Mouse (Mus musculus) stomach, embryonic 15.5 days (tissue): ENCODE measurements at regions not wholly inside any gene's neighbourhood (a gene's known extent, or its start where the extent isn't known, plus 50 kb on each side); places are given as distances from the start of the nearest gene placed in this dataset.

Source experiments
- ATAC-seq: fragments of 200-750 bp; cut with Nextera tagmentation; 2 replicates; pipeline ENCODE4 v1.8.0; 2017; ENCODE audit warnings: low read depth, moderate number of reproducible peaks, moderate TSS enrichment; ENCODE audit not compliant: insufficient read depth, low FRiP score
- H3K27ac ChIP-seq: fragments of 300-500 bp; sonication (generic); 2 replicates; pipeline ENCODE4 v1.5.1; 2015; ENCODE audit warnings: mild to moderate bottlenecking, inconsistent platforms
- H3K27me3 ChIP-seq: fragments of 300-500 bp; sonication (generic); replicated peaks from 2 replicates; pipeline ENCODE4 v1.6.1; 2015; ENCODE audit warnings: inconsistent platforms
- H3K36me3 ChIP-seq: fragments of 300-500 bp; sonication (generic); 2 replicates; pipeline ENCODE4 v1.6.1; 2015; ENCODE audit warnings: inconsistent platforms
- H3K4me1 ChIP-seq: fragments of 300-500 bp; sonication (generic); 2 replicates; pipeline ENCODE4 v1.6.1; 2015; ENCODE audit warnings: inconsistent platforms
- H3K4me2 ChIP-seq: fragments of 300-500 bp; sonication (generic); 2 replicates; pipeline ENCODE4 v1.6.1; 2015; ENCODE audit warnings: mild to moderate bottlenecking, inconsistent platforms
- H3K4me3 ChIP-seq: fragments of 300-500 bp; sonication (generic); replicated peaks from 2 replicates; pipeline ENCODE4 v1.5.1; 2015; ENCODE audit warnings: inconsistent platforms
- H3K9ac ChIP-seq: fragments of 300-500 bp; sonication (generic); 2 replicates; pipeline ENCODE4 v1.6.1; 2015; ENCODE audit warnings: inconsistent platforms
- H3K9me3 ChIP-seq: fragments of 300-500 bp; sonication (generic); 2 replicates; pipeline ENCODE4 v1.6.1; 2016; ENCODE audit warnings: inconsistent platforms
- WGBS: fragments of 180-500 bp; shearing (Covaris S2); methylation state at CpG from one replicate; pipeline ENCODE4 v1.1.7; 2015; 5-methylcytosine and 5-hydroxymethylcytosine counted together

- no peak overlapping the region for H3K4me2 ChIP-seq
- H3K4me3 ChIP-seq, result no peak overlapping the region
- 0 out of 2 replicates have a peak, but pooled peaks cover 3% of the 10 kb centered on the region for H3K27me3 ChIP-seq
- H3K4me1 ChIP-seq, result no peaks in the 10 kb centered on the region
- ATAC-seq, result no peak
- H3K36me3 ChIP-seq, result no peaks in the 10 kb centered on the region
- H3K27ac ChIP-seq, result no peak overlapping the region
- H3K9me3 ChIP-seq, result no peaks in the 10 kb centered on the region
- no peak overlapping the region for H3K9ac ChIP-seq
- 82% methylated on average over 9 of the region's 9 CpGs for WGBS
Observed at GRCm38 (mm10) chr7:136525821-136526220, 368.6 kb upstream of the Mgmt start.

- ATAC-seq, result no peak
- Histone ChIP-seq H3K4me2 (no peak overlapping the region), H3K36me3 (no peaks in the 10 kb centered on the region), H3K27ac (no peak overlapping the region), H3K4me1 (no peaks in the 10 kb centered on the region), H3K4me3 (no peak overlapping the region), H3K9ac (no peak overlapping the region), H3K9me3 (no peaks in the 10 kb centered on the region), H3K27me3 (no peaks in the 10 kb centered on the region)
- WGBS, result 88% methylated on average over 8 of the region's 8 CpGs
Observed at GRCm38 (mm10) chr7:136530006-136530785, 364.2 kb upstream of the Mgmt start.

- 67% methylated on average over 7 of the region's 7 CpGs for WGBS
- H3K36me3 ChIP-seq, result no peaks in the 10 kb centered on the region
- no peak for ATAC-seq
- H3K4me2 ChIP-seq, result no peak overlapping the region
- no peaks in the 10 kb centered on the region for H3K27me3 ChIP-seq
- no peaks in the 10 kb centered on the region for H3K4me1 ChIP-seq
- H3K4me3 ChIP-seq, result no peak overlapping the region
- no peak overlapping the region for H3K9ac ChIP-seq
- no peak overlapping the region for H3K27ac ChIP-seq
- no peaks in the 10 kb centered on the region for H3K9me3 ChIP-seq
Observed at GRCm38 (mm10) chr7:136531301-136531700, 363.1 kb upstream of the Mgmt start.

- no peak for ATAC-seq
- no peak overlapping the region for H3K27ac ChIP-seq
- H3K4me2 ChIP-seq, result no peak overlapping the region
- no peaks in the 10 kb centered on the region for H3K4me1 ChIP-seq
- H3K36me3 ChIP-seq, result no peaks in the 10 kb centered on the region
- H3K27me3 ChIP-seq, result no peaks in the 10 kb centered on the region
- H3K9ac ChIP-seq, result no peak overlapping the region
- H3K9me3 ChIP-seq, result no peaks in the 10 kb centered on the region
- H3K4me3 ChIP-seq, result no peak overlapping the region
Observed at GRCm38 (mm10) chr7:136541876-136542655, 352.3 kb upstream of the Mgmt start.

DNA sequence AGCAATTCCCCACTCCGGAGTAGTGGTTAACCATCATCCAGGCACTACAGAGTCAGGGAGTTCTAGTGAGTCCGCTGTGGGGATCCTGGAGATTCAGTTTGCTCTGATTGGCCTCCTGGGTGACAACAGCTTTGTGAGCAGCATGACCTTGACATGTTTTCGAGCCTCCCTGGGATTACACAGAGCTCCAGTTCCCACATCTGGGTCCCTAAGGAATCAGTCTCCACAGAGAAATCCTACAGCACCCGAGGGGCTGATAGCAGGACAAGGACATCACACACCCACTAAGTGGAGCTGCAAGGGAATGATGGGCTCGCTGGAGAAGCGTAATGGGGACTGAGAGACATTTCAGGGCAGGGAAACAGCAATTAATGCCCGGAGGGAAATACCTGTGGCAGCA is 351.5 kb upstream of the Mgmt start:
- Histone ChIP-seq H3K9ac (no peak overlapping the region), H3K9me3 (no peaks in the 10 kb centered on the region), H3K4me2 (no peak overlapping the region), H3K27me3 (no peaks in the 10 kb centered on the region), H3K4me3 (no peak overlapping the region), H3K36me3 (no peaks in the 10 kb centered on the region), H3K4me1 (no peaks in the 10 kb centered on the region), H3K27ac (no peak overlapping the region)
- WGBS, result 77% methylated on average over 7 of the region's 7 CpGs
- ATAC-seq, result no peak

GRCm38 (mm10) chr7:136547837-136548236 is 346.6 kb upstream of the Mgmt start:
- 34% methylated on average over 3 of the region's 3 CpGs for WGBS
- H3K9me3 ChIP-seq, result no peaks in the 10 kb centered on the region
- no peaks in the 10 kb centered on the region for H3K36me3 ChIP-seq
- no peaks in the 10 kb centered on the region for H3K4me1 ChIP-seq
- no peak for ATAC-seq
- H3K9ac ChIP-seq, result no peak overlapping the region
- H3K4me2 ChIP-seq, result no peak overlapping the region
- H3K4me3 ChIP-seq, result no peak overlapping the region
- H3K27ac ChIP-seq, result no peak overlapping the region
- H3K27me3 ChIP-seq, result no peaks in the 10 kb centered on the region

DNA sequence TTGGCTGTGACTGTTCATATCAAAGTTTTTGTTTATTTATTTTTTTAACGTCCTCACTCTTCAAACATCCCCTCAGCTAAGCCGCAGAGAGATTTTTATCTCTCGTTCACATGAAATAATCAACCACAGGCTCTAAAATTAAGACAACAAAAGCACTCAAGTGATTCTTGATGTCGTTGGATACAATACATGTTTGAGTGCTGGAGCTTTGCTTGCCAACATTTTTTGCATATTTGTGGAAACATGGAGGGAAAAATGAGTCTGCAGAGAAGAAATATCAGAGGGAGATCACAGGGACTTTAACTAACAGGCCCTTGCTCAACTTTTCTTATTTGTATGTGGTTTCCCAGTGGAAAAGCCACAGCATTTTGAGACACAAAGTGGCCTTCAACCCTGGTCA is 338.0 kb upstream of the Mgmt start:
- H3K4me1 ChIP-seq, result no peaks in the 10 kb centered on the region
- H3K4me3 ChIP-seq, result no peak overlapping the region
- H3K9me3 ChIP-seq, result no peaks in the 10 kb centered on the region
- H3K9ac ChIP-seq, result no peak overlapping the region
- 21% methylated on average over 4 of the region's 4 CpGs for WGBS
- no peak overlapping the region for H3K4me2 ChIP-seq
- ATAC-seq, result no peak
- no peak overlapping the region for H3K27ac ChIP-seq
- H3K27me3 ChIP-seq, result no peaks in the 10 kb centered on the region
- H3K36me3 ChIP-seq, result no peaks in the 10 kb centered on the region

GRCm38 (mm10) chr7:136559536-136559935 is 334.9 kb upstream of the Mgmt start:
- 74% methylated on average over 6 of the region's 6 CpGs for WGBS
- H3K36me3 ChIP-seq, result no peaks in the 10 kb centered on the region
- no peak overlapping the region for H3K9ac ChIP-seq
- H3K27me3 ChIP-seq, result no peaks in the 10 kb centered on the region
- no peak overlapping the region for H3K27ac ChIP-seq
- ATAC-seq, result no peak
- H3K4me1 ChIP-seq, result no peaks in the 10 kb centered on the region
- no peak overlapping the region for H3K4me3 ChIP-seq
- no peak overlapping the region for H3K4me2 ChIP-seq
- no peaks in the 10 kb centered on the region for H3K9me3 ChIP-seq

DNA sequence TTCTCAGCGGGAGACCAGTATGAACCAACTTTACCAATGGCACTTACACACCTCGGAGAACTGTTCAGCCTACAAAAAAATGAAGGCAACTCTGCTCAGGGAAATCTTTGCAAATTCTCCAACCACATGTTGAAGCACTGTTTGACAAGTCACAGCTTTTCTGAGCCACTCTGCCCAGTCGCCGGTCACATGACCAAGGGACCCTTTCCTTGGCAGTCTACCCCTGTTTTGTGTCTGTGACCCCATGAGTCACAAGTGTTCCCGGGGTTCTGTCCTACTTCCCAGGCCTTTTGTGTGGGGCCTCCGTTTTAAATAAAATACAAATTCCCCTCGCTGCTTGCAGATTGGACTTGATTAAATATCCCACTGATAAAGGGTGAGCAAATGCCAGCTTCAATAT is 323.5 kb upstream of the Mgmt start:
- no peak for ATAC-seq
- Histone ChIP-seq H3K4me1 (no peaks in the 10 kb centered on the region), H3K9ac (no peak overlapping the region), H3K36me3 (no peaks in the 10 kb centered on the region), H3K27ac (no peak overlapping the region), H3K4me2 (no peak overlapping the region), H3K9me3 (no peaks in the 10 kb centered on the region), H3K27me3 (no peaks in the 10 kb centered on the region), H3K4me3 (no peak overlapping the region)
- 55% methylated on average over 7 of the region's 7 CpGs for WGBS

GRCm38 (mm10) chr7:136581896-136582295 is 312.5 kb upstream of the Mgmt start:
- H3K27me3 ChIP-seq, result peaks cover 14% of the 10 kb centered on the region
- ATAC-seq, result no peak
- no peak overlapping the region for H3K9ac ChIP-seq
- H3K27ac ChIP-seq, result no peak overlapping the region
- H3K4me3 ChIP-seq, result no peak overlapping the region
- no peaks in the 10 kb centered on the region for H3K9me3 ChIP-seq
- H3K4me1 ChIP-seq, result no peaks in the 10 kb centered on the region
- H3K4me2 ChIP-seq, result no peak overlapping the region
- WGBS, result 48% methylated on average over 12 of the region's 12 CpGs
- no peaks in the 10 kb centered on the region for H3K36me3 ChIP-seq

GRCm38 (mm10) chr7:136584361-136584760 is 310.1 kb upstream of the Mgmt start:
- Histone ChIP-seq H3K27me3 (peaks cover 14% of the 10 kb centered on the region), H3K4me1 (0 out of 2 replicates have a peak, but pooled peaks cover 4% of the 10 kb centered on the region), H3K9ac (no peak overlapping the region), H3K36me3 (no peaks in the 10 kb centered on the region), H3K27ac (no peak overlapping the region), H3K9me3 (no peaks in the 10 kb centered on the region), H3K4me3 (no peak overlapping the region), H3K4me2 (no peak overlapping the region)
- 65% methylated on average over 17 of the region's 17 CpGs for WGBS
- ATAC-seq, result no peak

GRCm38 (mm10) chr7:136588491-136588890 is 305.9 kb upstream of the Mgmt start:
- Histone ChIP-seq H3K9ac (no peak overlapping the region), H3K9me3 (no peaks in the 10 kb centered on the region), H3K4me3 (no peak overlapping the region), H3K4me2 (no peak overlapping the region), H3K4me1 (0 out of 2 replicates have a peak, but pooled peaks cover 4% of the 10 kb centered on the region), H3K27me3 (peaks cover 12% of the 10 kb centered on the region), H3K27ac (no peak overlapping the region), H3K36me3 (no peaks in the 10 kb centered on the region)
- no peak for ATAC-seq
- 41% methylated on average over 6 of the region's 6 CpGs for WGBS
